Mouse (Mus musculus) brain, adult 2 months (tissue): ENCODE results near the gene Catsperb.
"Not testable (repeated sequence)": the region's sequence is repeated elsewhere in the genome, so short reads cannot be mapped to it uniquely, and the experiment has no call there.

Experiments
- DNase-seq: peaks from one replicate; pipeline ENCODE4 v3.0.0; 2011; ENCODE audit warnings: low read depth, low spot score

Catsperb gene

DNA sequence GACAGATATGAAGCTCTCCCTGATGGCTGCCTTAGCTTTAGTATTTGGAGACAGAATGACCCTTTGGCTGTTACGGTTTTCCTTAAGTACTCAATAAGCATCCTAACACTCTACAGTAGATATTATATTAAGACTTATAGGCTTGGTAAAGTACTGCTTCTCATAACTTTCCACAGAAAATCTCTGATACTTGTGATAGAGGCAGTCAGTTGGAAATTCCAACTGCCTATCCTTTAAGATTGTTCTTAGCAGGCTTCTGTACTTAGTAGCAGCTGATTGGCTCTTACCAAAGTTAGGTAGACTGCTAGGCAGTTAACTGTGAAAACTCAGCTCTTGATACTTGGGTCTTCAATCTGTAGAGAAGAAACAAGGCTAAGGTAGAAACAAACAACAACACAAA lies at the start of gene Catsperb:
TSS of gene Catsperb (plus strand) at position 301 of the 400 bp plus-strand sequence.
- not testable (repeated sequence) for DNase-seq

DNA sequence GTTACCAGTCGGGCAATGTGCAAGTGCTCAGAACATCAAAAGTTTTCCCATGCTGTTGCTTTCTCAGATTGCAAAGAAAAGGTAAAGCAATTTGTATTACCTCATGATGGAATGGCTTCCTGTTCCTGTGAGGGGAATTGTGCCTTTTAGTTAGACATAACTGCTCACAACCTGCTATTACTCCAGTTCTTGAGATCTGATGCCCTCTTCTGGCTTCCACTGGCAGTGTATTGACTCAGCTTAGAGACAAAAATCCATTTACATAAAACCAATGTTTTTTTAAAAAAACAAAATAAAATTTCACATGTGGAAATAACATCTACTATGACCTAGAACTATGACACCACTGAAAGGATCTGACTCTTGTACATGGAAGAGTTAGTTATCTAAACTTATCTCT lies 43.0 kb upstream of the Catsperb start:
- DNase-seq, result peak; percentile 43

DNA sequence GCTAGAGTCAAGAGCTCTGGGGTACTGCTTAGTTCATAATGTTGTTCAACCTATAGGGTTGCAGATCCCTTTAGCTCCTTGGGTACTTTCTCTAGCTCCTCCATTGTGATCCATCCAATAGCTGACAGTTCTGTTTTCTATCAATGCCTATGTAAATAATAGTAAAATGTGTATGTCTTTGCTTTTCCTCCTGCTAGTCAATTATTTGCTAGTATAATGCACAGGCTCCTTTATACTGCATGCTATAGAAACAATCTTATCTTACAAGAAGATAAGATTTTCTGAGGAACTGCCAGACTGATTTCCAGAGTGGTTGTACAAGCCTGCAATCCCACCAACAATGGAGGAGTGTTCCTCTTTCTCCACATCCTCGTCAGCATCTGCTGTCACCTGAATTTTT lies 23.0 kb upstream of the Catsperb start:
- DNase-seq, result not testable (repeated sequence)

DNA sequence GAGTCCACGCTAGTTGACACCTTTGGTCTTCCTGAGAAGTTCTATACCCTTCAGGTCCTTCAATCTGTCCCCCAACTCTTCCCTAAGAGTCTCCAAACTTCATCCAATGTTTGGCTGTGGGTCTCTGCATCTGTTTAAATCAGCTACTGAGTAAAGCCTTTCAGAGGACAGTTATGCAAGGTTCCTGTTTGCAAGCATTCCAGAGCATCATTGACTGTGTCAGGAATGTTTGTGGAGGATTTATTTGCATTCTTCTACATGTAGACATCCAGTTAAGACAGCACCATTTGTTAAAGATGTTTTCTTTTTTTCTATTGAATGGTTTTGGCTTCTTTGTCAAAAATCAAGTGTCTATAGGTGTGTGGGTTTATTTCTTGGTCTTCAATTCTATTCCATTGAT lies 21.7 kb downstream of the Catsperb start:
- no peak for DNase-seq

DNA sequence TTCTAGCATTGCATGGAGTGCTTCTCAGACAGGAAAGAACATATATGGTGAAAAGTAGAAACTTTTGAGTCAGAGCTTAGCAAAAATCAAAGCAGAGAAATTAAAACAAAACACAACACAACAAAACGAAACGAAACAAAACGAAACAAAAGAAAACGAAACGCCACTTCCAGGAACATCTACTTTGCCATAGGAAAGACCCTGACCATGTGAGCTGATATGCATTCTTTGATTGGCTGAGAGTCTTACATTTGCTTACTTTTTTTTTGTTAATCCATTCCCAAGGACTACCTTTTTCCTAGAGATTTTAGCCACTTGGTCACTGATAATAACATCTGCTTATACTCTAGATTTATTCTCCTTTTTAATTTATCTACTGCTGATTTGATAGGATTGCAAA lies 57.6 kb downstream of the Catsperb start:
- DNase-seq, result no peak

DNA sequence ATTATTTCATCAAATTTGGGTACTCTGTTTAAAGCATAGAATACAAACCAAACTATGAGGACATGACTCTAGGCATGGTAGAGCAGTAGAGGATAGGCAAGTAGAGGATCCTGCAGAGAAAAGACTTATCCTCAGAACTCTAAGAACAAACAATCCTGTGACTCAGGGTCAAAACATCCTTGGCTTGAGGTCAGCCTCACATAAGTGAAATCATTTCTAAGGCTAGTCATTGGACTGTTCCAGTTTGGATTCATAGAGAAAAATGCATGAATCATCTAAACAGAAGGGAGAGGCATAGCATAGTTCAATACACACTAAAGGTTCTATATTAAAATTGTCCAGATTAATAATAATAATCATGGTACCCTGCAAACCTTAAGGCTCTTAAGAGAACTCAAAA lies 79.1 kb downstream of the Catsperb start:
- no peak for DNase-seq

DNA sequence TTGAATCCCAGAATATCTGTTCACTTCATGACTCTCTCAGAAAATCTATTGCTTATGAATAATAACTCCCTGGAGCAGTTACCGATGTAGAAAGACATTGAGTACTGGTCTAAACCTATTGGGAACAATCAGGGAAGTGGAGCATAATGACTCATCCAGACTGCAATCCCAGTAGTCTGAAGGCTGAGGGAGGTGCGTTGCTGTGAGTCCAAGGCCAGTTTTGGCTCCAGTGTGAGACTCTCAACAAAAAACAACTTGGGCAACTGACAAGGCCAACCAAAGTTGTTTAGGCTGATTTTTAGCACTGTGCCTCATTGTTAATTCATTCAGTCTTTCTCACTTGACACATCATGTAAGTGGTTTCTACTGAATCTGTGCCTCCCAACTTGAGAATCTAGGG lies 106.9 kb downstream of the Catsperb start:
- DNase-seq, result not testable (repeated sequence)

DNA sequence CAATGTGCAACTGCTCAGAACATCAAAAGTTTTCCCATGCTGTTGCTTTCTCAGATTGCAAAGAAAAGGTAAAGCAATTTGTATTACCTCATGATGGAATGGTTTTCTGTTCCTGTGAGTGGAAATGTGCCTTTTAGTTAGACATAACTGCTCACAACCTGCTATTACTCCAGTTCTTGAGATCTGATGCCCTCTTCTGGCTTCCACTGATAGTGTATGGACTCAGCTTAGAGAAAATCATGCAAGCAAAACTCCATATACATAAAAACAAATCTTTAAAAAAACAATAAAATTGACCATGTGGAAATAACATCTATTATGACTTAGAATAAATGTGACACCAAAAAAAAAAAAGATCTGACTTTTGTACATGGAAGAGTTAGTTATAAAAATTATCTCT lies 202.2 kb downstream of the Catsperb start:
- DNase-seq, result peak; percentile 8

DNA sequence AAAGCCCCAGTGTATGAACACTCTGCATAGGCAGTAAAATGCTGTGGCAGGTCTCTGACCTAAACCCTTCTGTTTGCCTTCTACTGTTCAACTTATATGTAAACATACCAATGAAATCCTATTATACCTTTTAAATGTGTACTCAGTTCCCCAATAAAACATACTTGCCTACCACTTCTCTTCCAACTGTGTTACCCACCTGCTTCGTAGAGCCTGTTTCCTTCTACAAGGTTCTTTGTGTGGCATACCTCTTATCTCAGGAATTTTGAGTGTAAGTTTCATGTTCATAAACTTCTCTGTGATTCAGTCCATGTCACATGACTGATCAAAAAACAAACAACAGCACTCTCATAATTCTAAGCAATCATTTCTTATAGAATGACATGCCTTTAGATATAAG lies 228.7 kb downstream of the Catsperb start:
- DNase-seq, result no peak

DNA sequence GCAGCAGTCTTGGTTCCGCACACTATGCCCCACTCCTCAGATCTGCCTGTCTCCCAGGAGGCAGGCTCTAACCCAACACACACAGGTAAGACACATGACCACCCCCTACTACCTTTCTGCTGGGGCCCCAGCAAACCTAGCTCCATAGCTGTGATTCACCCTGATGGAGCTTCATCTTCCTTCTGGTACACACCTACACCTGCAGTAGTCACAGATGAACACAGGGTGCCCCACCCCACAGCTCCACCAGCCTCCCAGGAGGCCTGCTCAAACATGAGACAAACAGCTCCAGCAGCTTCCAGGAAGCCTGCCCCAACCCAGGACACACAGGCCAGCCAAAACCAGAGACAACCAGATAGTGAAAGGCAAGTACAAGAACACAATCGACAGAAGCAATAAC lies 263.0 kb downstream of the Catsperb start:
- DNase-seq, result no peak
